Mouse (Mus musculus) kidney, postnatal 0 days (tissue): ENCODE data around the gene Col4a2. TPM values are rescaled to one million over a fixed set of nuclear protein-coding genes. Genes with fewer than 3 reads are reported as not detected.

Source experiments
- ATAC-seq: fragments of 200-750 bp; cut with Nextera tagmentation; replicated peaks from 2 replicates; pipeline ENCODE4 v1.8.0; 2017; ENCODE audit warnings: low read depth, moderate number of reproducible peaks, moderate TSS enrichment, moderate library complexity; ENCODE audit not compliant: low FRiP score
- DNase-seq: peaks from one replicate; pipeline ENCODE4 v3.0.0-alpha.2; 2016; ENCODE audit warnings: low spot score
- H3K27ac ChIP-seq: fragments of 300-500 bp; sonication (generic); 2 replicates; pipeline ENCODE4 v1.5.1; 2014; ENCODE audit warnings: mild to moderate bottlenecking
- H3K27me3 ChIP-seq: fragments of 300-500 bp; sonication (generic); 2 replicates; pipeline ENCODE4 v1.6.1; 2014; ENCODE audit warnings: low read length, mixed read lengths; ENCODE audit not compliant: insufficient read depth
- H3K36me3 ChIP-seq: fragments of 300-500 bp; sonication (generic); 2 replicates; pipeline ENCODE4 v1.6.1; 2014; ENCODE audit warnings: low read length, mixed read lengths; ENCODE audit not compliant: insufficient read depth
- H3K4me1 ChIP-seq: fragments of 300-500 bp; sonication (generic); replicated peaks from 2 replicates; pipeline ENCODE4 v1.6.1; 2014; ENCODE audit warnings: antibody characterized with exemption, low read length, mixed read lengths; ENCODE audit not compliant: insufficient read depth
- H3K4me2 ChIP-seq: fragments of 300-500 bp; sonication (generic); 2 replicates; pipeline ENCODE4 v1.6.1; 2014; ENCODE audit warnings: mild to moderate bottlenecking, low read length, moderate library complexity, mixed read lengths
- H3K4me3 ChIP-seq: fragments of 300-500 bp; sonication (generic); replicated peaks from 2 replicates; pipeline ENCODE4 v1.5.1; 2014; ENCODE audit warnings: low read depth, low read length
- H3K9ac ChIP-seq: fragments of 300-500 bp; sonication (generic); 2 replicates; pipeline ENCODE4 v1.6.1; 2014; ENCODE audit warnings: low read depth, low read length
- H3K9me3 ChIP-seq: fragments of 300-500 bp; sonication (generic); replicated peaks from 2 replicates; pipeline ENCODE4 v1.6.1; 2016; ENCODE audit warnings: low read length, inconsistent platforms, mixed read lengths
- CTCF ChIP-seq: IDR thresholded peaks from 2 replicates; pipeline ENCODE4 v1.5.1; 2016; ENCODE audit warnings: antibody characterized with exemption, low read depth, mild to moderate bottlenecking, moderate library complexity
- WGBS: fragments of 180-500 bp; shearing (Covaris S2); extraction: QIAGEN DNeasy Blood & Tissue Kit; methylation state at CpG from one replicate; pipeline ENCODE4 v1.1.7; 2014; 5-methylcytosine and 5-hydroxymethylcytosine counted together
- polyA plus RNA-seq: library from polyadenylated mRNA; unstranded; fragments of >200 nt; fragmentation: Nextera tagmentation; extraction: Ambion mirVana; gene quantifications from 2 replicates; pipeline ENCODE4 v1.2.1, GENCODE M21; 2015

Gene Col4a2
- polyA plus RNA-seq, 1 experiment from 2014 or later: 140 TPM

- H3K4me1 ChIP-seq: peaks cover 38% of the 10 kb centered on the region; the same call in 1 of the 2 replicates
- 0 out of 2 replicates have a peak, but pooled peaks have one; percentile 41 for ATAC-seq
- no peak for TF ChIP-seq CTCF
These were observed 67.0 kb downstream of the Col4a2 start for GRCm38 (mm10) chr8:11379590-11379989.

GRCm38 (mm10) chr8:11381544-11381943 is 68.9 kb downstream of the Col4a2 start:
- peaks cover 37% of the 10 kb centered on the region; the same call in 1 of the 2 replicates for H3K4me1 ChIP-seq
- no peaks in the 10 kb centered on the region for H3K9me3 ChIP-seq
- DNase-seq: no peak
- TF ChIP-seq CTCF: no peak
- ATAC-seq: no peak
- 85% methylated on average over 7 of the region's 7 CpGs for WGBS
- H3K4me2 ChIP-seq: no peak overlapping the region
- no peak overlapping the region for H3K4me3 ChIP-seq
- H3K27ac ChIP-seq: no peak overlapping the region
- H3K9ac ChIP-seq: no peak overlapping the region
- H3K36me3 ChIP-seq: no peaks in the 10 kb centered on the region
- H3K27me3 ChIP-seq: no peaks in the 10 kb centered on the region

More at GRCm38 (mm10) chr8:11379590-11379989, 67.0 kb downstream of the Col4a2 start:
- no peaks in the 10 kb centered on the region for H3K27me3 ChIP-seq
- no peak overlapping the region for H3K4me2 ChIP-seq
- no peak overlapping the region for H3K4me3 ChIP-seq
- peak; percentile 84 for DNase-seq
- WGBS: 51% methylated on average over 7 of the region's 7 CpGs
- H3K27ac ChIP-seq: 0 out of 2 replicates have a peak overlapping the region, but pooled peaks have one; percentile 2
- 0 out of 2 replicates have a peak, but pooled peaks cover 4% of the 10 kb centered on the region for H3K36me3 ChIP-seq
- H3K9ac ChIP-seq: no peak overlapping the region
- H3K9me3 ChIP-seq: no peaks in the 10 kb centered on the region

- Histone ChIP-seq H3K27ac (peak overlapping the region; percentile 25; the same call in 1 of the 2 replicates), H3K4me3 (no peak overlapping the region), H3K27me3 (no peaks in the 10 kb centered on the region), H3K4me1 (peaks cover 37% of the 10 kb centered on the region; the same call in 1 of the 2 replicates), H3K9ac (no peak overlapping the region), H3K4me2 (no peak overlapping the region), H3K9me3 (no peaks in the 10 kb centered on the region), H3K36me3 (no peaks in the 10 kb centered on the region)
- no peak for TF ChIP-seq CTCF
- 49% methylated on average over 19 of the region's 19 CpGs for WGBS
- DNase-seq (no peak), ATAC-seq (peak; percentile 52)
These were observed 69.6 kb downstream of the Col4a2 start for GRCm38 (mm10) chr8:11382059-11382810.

- Histone ChIP-seq H3K27me3 (no peaks in the 10 kb centered on the region), H3K4me3 (no peak overlapping the region), H3K27ac (no peak overlapping the region), H3K9ac (no peak overlapping the region), H3K4me2 (no peak overlapping the region), H3K9me3 (no peaks in the 10 kb centered on the region), H3K36me3 (no peaks in the 10 kb centered on the region), H3K4me1 (peaks cover 31% of the 10 kb centered on the region; the same call in 1 of the 2 replicates)
- 54% methylated on average over 3 of the region's 3 CpGs for WGBS
- DNase-seq (no peak), ATAC-seq (no peak)
- TF ChIP-seq CTCF: no peak
These were observed 70.3 kb downstream of the Col4a2 start for GRCm38 (mm10) chr8:11382933-11383332.

GRCm38 (mm10) chr8:11383379-11383778 is 70.8 kb downstream of the Col4a2 start:
- no peak for TF ChIP-seq CTCF
- H3K27ac ChIP-seq: no peak overlapping the region

GRCm38 (mm10) chr8:11384841-11385240 is 72.2 kb downstream of the Col4a2 start:
- Histone ChIP-seq H3K4me1 (peaks cover 26% of the 10 kb centered on the region; the same call in 1 of the 2 replicates), H3K27me3 (no peaks in the 10 kb centered on the region), H3K9me3 (no peaks in the 10 kb centered on the region), H3K9ac (no peak overlapping the region), H3K36me3 (0 out of 2 replicates have a peak, but pooled peaks cover 1% of the 10 kb centered on the region), H3K27ac (peak overlapping the region; percentile 62; the same call in 1 of the 2 replicates), H3K4me2 (no peak overlapping the region), H3K4me3 (no peak overlapping the region)
- peak; percentile 27; the same call in 1 of the 2 replicates for TF ChIP-seq CTCF
- ATAC-seq: no peak
- DNase-seq: no peak
- 63% methylated on average over 4 of the region's 4 CpGs for WGBS

More at GRCm38 (mm10) chr8:11383379-11383778, 70.8 kb downstream of the Col4a2 start:
- Histone ChIP-seq H3K9ac (no peak overlapping the region), H3K4me1 (peaks cover 30% of the 10 kb centered on the region; the same call in 1 of the 2 replicates), H3K4me2 (no peak overlapping the region), H3K27me3 (no peaks in the 10 kb centered on the region), H3K4me3 (no peak overlapping the region), H3K36me3 (no peaks in the 10 kb centered on the region), H3K9me3 (no peaks in the 10 kb centered on the region)
- DNase-seq: no peak
- ATAC-seq: no peak
- 81% methylated on average over 3 of the region's 3 CpGs for WGBS
